ENCODE assay signal across 9 mouse cellular contexts in genomic region chr4:41479456-41479804, GRCm38 (mm10). TPM values are rescaled to one million over a fixed set of nuclear protein-coding genes. Genes with fewer than 3 reads are reported as not detected.
DNase-seq lines count a peak whose midpoint lies in the region; ATAC-seq and TF ChIP-seq lines count a peak whose summit lies in the region.
"Had no signal": no experiment of that assay in that cellular context is flagged by ENCODE, and none has a peak within 500 bp of the region (broad histone marks: within the 10 kb centered on the region; RNA-seq: fewer than 3 reads in every experiment).

No protein-coding gene starts in this region.

- no peak for DNase-seq in hindbrain, embryonic 10.5 days (ENCODE audit: low spot score)
- DNase-seq in urinary bladder, postnatal 14 days (ENCODE audit: low spot score), result peak; percentile 38
- DNase-seq in urinary bladder, postnatal 25 days (ENCODE audit: low spot score), result no peak
- peak; percentile 52 for DNase-seq in limb, embryonic 14.5 days (ENCODE audit: low spot score)
- no peak for DNase-seq in forebrain, embryonic 14.5 days (ENCODE audit: low spot score)
- DNase-seq: right cerebral cortex, postnatal 25 days; thymus, postnatal 36 days had no signal

- H3K27me3 ChIP-seq in hindbrain, embryonic 16.5 days (replicated peaks; ENCODE audit: control insufficient read depth, insufficient read depth, low read length), result no peaks in the 10 kb centered on the region
- no peaks in the 10 kb centered on the region for H3K27me3 ChIP-seq in hindbrain, embryonic 10.5 days (ENCODE audit: insufficient read depth, poor library complexity, severe bottlenecking)
- H3K27me3 ChIP-seq in limb, embryonic 14.5 days (ENCODE audit: control insufficient read depth, insufficient read depth, low read length), result no peaks in the 10 kb centered on the region
- no peaks in the 10 kb centered on the region for H3K27me3 ChIP-seq in forebrain, embryonic 14.5 days (replicated peaks; ENCODE audit: control insufficient read depth, insufficient read depth, low read length)

- TF ChIP-seq POLR2A in limb, embryonic 14.5 days (IDR thresholded peaks at IDR 0.05; ENCODE audit: borderline replicate concordance, extremely low read depth, insufficient read depth, insufficient read length), result no peak

- peaks cover 7% of the 10 kb centered on the region; the same call in 1 of the 2 replicates for H3K36me3 ChIP-seq in hindbrain, embryonic 16.5 days (ENCODE audit: control insufficient read depth, insufficient read depth, low read length)
- H3K36me3 ChIP-seq in hindbrain, embryonic 10.5 days, result peaks cover 55% of the 10 kb centered on the region
- no peaks in the 10 kb centered on the region for H3K36me3 ChIP-seq in limb, embryonic 14.5 days (ENCODE audit: control insufficient read depth, insufficient read depth, low read length)
- H3K36me3 ChIP-seq in forebrain, embryonic 14.5 days (ENCODE audit: control insufficient read depth, insufficient read depth, low read length), result peaks cover 6% of the 10 kb centered on the region; the same call in 1 of the 2 replicates

- 63% methylated on average over 1 of the region's 1 CpGs for WGBS in hindbrain, embryonic 16.5 days
- WGBS in hindbrain, embryonic 10.5 days, result 74% methylated on average over 1 of the region's 1 CpGs
- 44% methylated on average over 1 of the region's 1 CpGs for WGBS in limb, embryonic 14.5 days
- WGBS in forebrain, embryonic 14.5 days, result 96% methylated on average over 1 of the region's 1 CpGs

- peak; percentile 38; the same call in 1 of the 2 replicates for ATAC-seq in hindbrain, embryonic 16.5 days
- ATAC-seq in limb, embryonic 14.5 days (ENCODE audit: low FRiP score, low read depth), result no peak
- ATAC-seq in forebrain, embryonic 14.5 days, result no peak
- ATAC-seq in megakaryocyte, adult 5-6 weeks (ENCODE audit: poor library complexity, severe bottlenecking), result no peak

- H3K4me2 ChIP-seq in hindbrain, embryonic 16.5 days (ENCODE audit: low read length), result no peak overlapping the region
- no peak overlapping the region for H3K4me2 ChIP-seq in limb, embryonic 14.5 days (replicated peaks; ENCODE audit: low read depth, low read length, severe bottlenecking)
- H3K4me2 ChIP-seq in forebrain, embryonic 14.5 days (ENCODE audit: low read length), result no peak overlapping the region

- H3K27ac ChIP-seq in hindbrain, embryonic 16.5 days (ENCODE audit: low read depth, low read length), result no peak overlapping the region
- no peak overlapping the region for H3K27ac ChIP-seq in hindbrain, embryonic 10.5 days
- H3K27ac ChIP-seq in limb, embryonic 14.5 days (replicated peaks; ENCODE audit: low read depth, low read length), result no peak overlapping the region
- no peak overlapping the region for H3K27ac ChIP-seq in forebrain, embryonic 14.5 days (ENCODE audit: low read depth, low read length)

- H3K9ac ChIP-seq in hindbrain, embryonic 16.5 days (ENCODE audit: low read depth, low read length), result no peak overlapping the region
- no peak overlapping the region for H3K9ac ChIP-seq in limb, embryonic 14.5 days (ENCODE audit: low read depth, low read length, severe bottlenecking)
- no peak overlapping the region for H3K9ac ChIP-seq in forebrain, embryonic 14.5 days (ENCODE audit: low read length)

- H3K9me3 ChIP-seq in hindbrain, embryonic 16.5 days (ENCODE audit: control insufficient read depth, low read length), result no peaks in the 10 kb centered on the region
- no peaks in the 10 kb centered on the region for H3K9me3 ChIP-seq in hindbrain, embryonic 10.5 days
- H3K9me3 ChIP-seq in limb, embryonic 14.5 days (ENCODE audit: control insufficient read depth, low read length), result no peaks in the 10 kb centered on the region
- no peaks in the 10 kb centered on the region for H3K9me3 ChIP-seq in forebrain, embryonic 14.5 days (replicated peaks; ENCODE audit: control insufficient read depth, low read length)

- no peak overlapping the region for H3K4me3 ChIP-seq in hindbrain, embryonic 16.5 days (ENCODE audit: low read length)
- H3K4me3 ChIP-seq in hindbrain, embryonic 10.5 days, result no peak overlapping the region
- H3K4me3 ChIP-seq in limb, embryonic 14.5 days (replicated peaks; ENCODE audit: low read length), result no peak overlapping the region
- H3K4me3 ChIP-seq in forebrain, embryonic 14.5 days (ENCODE audit: low read depth, low read length), result no peak overlapping the region

- peaks cover 3% of the 10 kb centered on the region; the same call in 1 of the 2 replicates for H3K4me1 ChIP-seq in hindbrain, embryonic 16.5 days (ENCODE audit: control insufficient read depth, insufficient read depth, low read depth, low read length)
- 0 out of 2 replicates have a peak, but pooled peaks cover 2% of the 10 kb centered on the region for H3K4me1 ChIP-seq in hindbrain, embryonic 10.5 days (replicated peaks)
- peaks cover 12% of the 10 kb centered on the region for H3K4me1 ChIP-seq in limb, embryonic 14.5 days (ENCODE audit: control insufficient read depth, insufficient read depth, low read length)
- H3K4me1 ChIP-seq in forebrain, embryonic 14.5 days (ENCODE audit: control insufficient read depth, insufficient read depth, low read length), result no peaks in the 10 kb centered on the region

RNA-seq across cellular contexts. Expression of gene Nudt2, which starts 14.5 kb away (rescaled TPM):
- 74.1 and 76.8 TPM in 2 replicates for polyA plus RNA-seq in hindbrain, embryonic 16.5 days (2015; fragmentation: Nextera tagmentation; extraction: Ambion mirVana)
- 57.6 and 73.0 TPM in 2 replicates for polyA plus RNA-seq in hindbrain, embryonic 10.5 days (2016; fragmentation: Nextera tagmentation; extraction: Ambion mirVana)
- 19.1 and 32.6 TPM in 2 replicates for polyA plus RNA-seq in limb, embryonic 14.5 days (2012; rRNA removed)
- 47.7 and 52.8 TPM in 2 replicates for polyA plus RNA-seq in limb, embryonic 14.5 days (2014; fragmentation: Nextera tagmentation; extraction: Ambion mirVana)
- polyA plus RNA-seq in forebrain, embryonic 14.5 days (2014; fragmentation: Nextera tagmentation; extraction: Ambion mirVana), result 80.2 and 82.0 TPM in 2 replicates
- total RNA-seq in megakaryocyte, adult 5-6 weeks (2015), result 13.8 and 24.0 TPM in 2 replicates
- total RNA-seq in megakaryocyte, adult 5-6 weeks (2017), result 19.6 and 20.9 TPM in 2 replicates

RNA-seq across cellular contexts. Expression of gene Kif24, which starts 14.7 kb away (rescaled TPM):
- polyA plus RNA-seq in hindbrain, embryonic 16.5 days (2015; fragmentation: Nextera tagmentation; extraction: Ambion mirVana), result 2.4 and 2.8 TPM in 2 replicates
- polyA plus RNA-seq in hindbrain, embryonic 10.5 days (2016; fragmentation: Nextera tagmentation; extraction: Ambion mirVana), result 13.7 and 14.6 TPM in 2 replicates
- polyA plus RNA-seq in limb, embryonic 14.5 days (2012; rRNA removed), result 7.0 and 7.2 TPM in 2 replicates
- 4.3 and 4.6 TPM in 2 replicates for polyA plus RNA-seq in limb, embryonic 14.5 days (2014; fragmentation: Nextera tagmentation; extraction: Ambion mirVana)
- 3.0 and 4.1 TPM in 2 replicates for polyA plus RNA-seq in forebrain, embryonic 14.5 days (2014; fragmentation: Nextera tagmentation; extraction: Ambion mirVana)
- total RNA-seq in megakaryocyte, adult 5-6 weeks (2015), result 10.7 and 16.0 TPM in 2 replicates
- 7.0 and 9.7 TPM in 2 replicates for total RNA-seq in megakaryocyte, adult 5-6 weeks (2017)

RNA-seq across cellular contexts. Expression of gene AI464131, which starts 23.4 kb away (rescaled TPM):
- 18.4 and 19.5 TPM in 2 replicates for polyA plus RNA-seq in hindbrain, embryonic 16.5 days (2015; fragmentation: Nextera tagmentation; extraction: Ambion mirVana)
- 7.4 and 9.1 TPM in 2 replicates for polyA plus RNA-seq in hindbrain, embryonic 10.5 days (2016; fragmentation: Nextera tagmentation; extraction: Ambion mirVana)
- 5.4 and 5.5 TPM in 2 replicates for polyA plus RNA-seq in limb, embryonic 14.5 days (2012; rRNA removed)
- polyA plus RNA-seq in limb, embryonic 14.5 days (2014; fragmentation: Nextera tagmentation; extraction: Ambion mirVana), result 4.7 and 5.9 TPM in 2 replicates
- polyA plus RNA-seq in forebrain, embryonic 14.5 days (2014; fragmentation: Nextera tagmentation; extraction: Ambion mirVana), result 2.4 and 2.6 TPM in 2 replicates
- 0.04 TPM in 1 of 2 replicates, not detected in the other for total RNA-seq in megakaryocyte, adult 5-6 weeks (2015)
- total RNA-seq in megakaryocyte, adult 5-6 weeks (2017), result 0.07 TPM in 1 of 2 replicates, not detected in the other

RNA-seq across cellular contexts. Expression of gene 1110017D15Rik, which starts 37.7 kb away (rescaled TPM):
- 17.9 and 21.7 TPM in 2 replicates for polyA plus RNA-seq in hindbrain, embryonic 16.5 days (2015; fragmentation: Nextera tagmentation; extraction: Ambion mirVana)
- polyA plus RNA-seq in hindbrain, embryonic 10.5 days (2016; fragmentation: Nextera tagmentation; extraction: Ambion mirVana), result 8.1 and 14.7 TPM in 2 replicates
- 0.76 and 0.78 TPM in 2 replicates for polyA plus RNA-seq in limb, embryonic 14.5 days (2012; rRNA removed)
- 0.44 and 0.50 TPM in 2 replicates for polyA plus RNA-seq in limb, embryonic 14.5 days (2014; fragmentation: Nextera tagmentation; extraction: Ambion mirVana)
- 10.5 and 11.1 TPM in 2 replicates for polyA plus RNA-seq in forebrain, embryonic 14.5 days (2014; fragmentation: Nextera tagmentation; extraction: Ambion mirVana)
- not detected in 2 replicates for total RNA-seq in megakaryocyte, adult 5-6 weeks (2015)
- not detected in 2 replicates for total RNA-seq in megakaryocyte, adult 5-6 weeks (2017)

Comparison
In these comparisons a context has a peak if more than half of its experiments do, and no peak if none do; other contexts are left out.
1. DNase-seq: peak in urinary bladder, postnatal 14 days (single experiment) and limb, embryonic 14.5 days (single experiment); none in hindbrain, embryonic 10.5 days (single experiment), urinary bladder, postnatal 25 days (single experiment) and forebrain, embryonic 14.5 days (single experiment).